Mouse (Mus musculus) liver, embryonic 14.5 days (tissue): ENCODE results near the gene Nrxn2.

Source experiments
- CTCF ChIP-seq: IDR thresholded peaks from 2 replicates; pipeline ENCODE4 v1.5.1; 2016; ENCODE audit warnings: antibody characterized with exemption, low read depth, control low read depth
- EP300 ChIP-seq: IDR thresholded peaks from 2 replicates; pipeline ENCODE4 v1.6.1; 2016; ENCODE audit warnings: antibody characterized with exemption, low read depth

GRCm38 (mm10) chr19:6453349-6453748 lies 34.8 kb downstream of the Nrxn2 start:
- TF ChIP-seq CTCF (no peak), EP300 (no peak)
